Mouse (Mus musculus) hindbrain, embryonic 11.5 days (tissue): ENCODE data around the gene Abca17. TPM values are rescaled to one million over a fixed set of nuclear protein-coding genes. Genes with fewer than 3 reads are reported as not detected.
A peak's percentile ranks its signal among the peaks of the same experiment; 100 is the strongest.

Experiments used
- ATAC-seq: fragments of 200-750 bp; cut with Nextera tagmentation; 2 replicates; pipeline ENCODE4 v1.8.0; 2017; ENCODE audit warnings: mild to moderate bottlenecking, moderate TSS enrichment, moderate library complexity; ENCODE audit not compliant: low FRiP score
- DNase-seq: peaks from one replicate; pipeline ENCODE4 v3.0.0-alpha.2; 2015; ENCODE audit warnings: low spot score
- H3K27ac ChIP-seq: fragments of 300-500 bp; sonication (generic); 2 replicates; pipeline ENCODE4 v1.5.1; 2014; ENCODE audit warnings: mild to moderate bottlenecking, low read depth, low read length
- H3K27me3 ChIP-seq: fragments of 300-500 bp; sonication (generic); 2 replicates; pipeline ENCODE4 v1.6.1; 2014; ENCODE audit warnings: mild to moderate bottlenecking, low read length, moderate library complexity, mixed read lengths; ENCODE audit not compliant: control insufficient read depth, insufficient read depth
- H3K36me3 ChIP-seq: fragments of 300-500 bp; sonication (generic); 2 replicates; pipeline ENCODE4 v1.6.1; 2014; ENCODE audit warnings: mild to moderate bottlenecking, low read length, moderate library complexity, mixed read lengths; ENCODE audit not compliant: control insufficient read depth, insufficient read depth
- H3K4me1 ChIP-seq: fragments of 300-500 bp; sonication (generic); replicated peaks from 2 replicates; pipeline ENCODE4 v1.6.1; 2014; ENCODE audit warnings: low read length, mixed read lengths; ENCODE audit not compliant: control insufficient read depth, insufficient read depth
- H3K4me2 ChIP-seq: fragments of 300-500 bp; sonication (generic); replicated peaks from 2 replicates; pipeline ENCODE4 v1.6.1; 2014; ENCODE audit warnings: mild to moderate bottlenecking, low read depth, low read length
- H3K4me3 ChIP-seq: fragments of 300-500 bp; sonication (generic); 2 replicates; pipeline ENCODE4 v1.5.1; 2014; ENCODE audit warnings: low read depth, low read length
- H3K9ac ChIP-seq: fragments of 300-500 bp; sonication (generic); 2 replicates; pipeline ENCODE4 v1.6.1; 2014; ENCODE audit warnings: low read depth, low read length
- H3K9me3 ChIP-seq: fragments of 300-500 bp; sonication (generic); 2 replicates; pipeline ENCODE4 v1.6.1; 2016; ENCODE audit warnings: low read length; ENCODE audit not compliant: control insufficient read depth
- WGBS: fragments of 180-500 bp; shearing (Covaris S2); extraction: QIAGEN DNeasy Blood & Tissue Kit; methylation state at CpG from one replicate; pipeline ENCODE4 v1.1.7; 2014; 5-methylcytosine and 5-hydroxymethylcytosine counted together
- polyA plus RNA-seq: library from polyadenylated mRNA; unstranded; fragments of >200 nt; fragmentation: Nextera tagmentation; extraction: Ambion mirVana; gene quantifications from 2 replicates; pipeline ENCODE4 v1.2.1, GENCODE M21; 2014

Gene Abca17
- polyA plus RNA-seq, 1 experiment from 2014 or later, result not detected

GRCm38 (mm10) chr17:24244061-24244460, 106.8 kb downstream of the Abca17 start:
- H3K36me3 ChIP-seq, result peaks cover 40% of the 10 kb centered on the region
- no peaks in the 10 kb centered on the region for H3K4me1 ChIP-seq
- no peak for ATAC-seq
- 0 out of 2 replicates have a peak, but pooled peaks cover 4% of the 10 kb centered on the region for H3K9me3 ChIP-seq
- no peak overlapping the region for H3K4me3 ChIP-seq
- WGBS, result 95% methylated on average over 8 of the region's 8 CpGs
- no peaks in the 10 kb centered on the region for H3K27me3 ChIP-seq
- DNase-seq, result no peak
- H3K27ac ChIP-seq, result no peak overlapping the region
- H3K4me2 ChIP-seq, result no peak overlapping the region
- no peak overlapping the region for H3K9ac ChIP-seq

GRCm38 (mm10) chr17:24243311-24243969, 107.4 kb downstream of the Abca17 start:
- ATAC-seq, result no peak
- 87% methylated on average over 4 of the region's 4 CpGs for WGBS
- Histone ChIP-seq H3K9ac (no peak overlapping the region), H3K27ac (no peak overlapping the region), H3K4me1 (no peaks in the 10 kb centered on the region), H3K36me3 (peaks cover 41% of the 10 kb centered on the region), H3K9me3 (0 out of 2 replicates have a peak, but pooled peaks cover 4% of the 10 kb centered on the region), H3K4me3 (no peak overlapping the region), H3K4me2 (no peak overlapping the region), H3K27me3 (no peaks in the 10 kb centered on the region)
- peak; percentile 52 for DNase-seq

GRCm38 (mm10) chr17:24236921-24237320, 113.9 kb downstream of the Abca17 start:
- Histone ChIP-seq H3K9ac (no peak overlapping the region), H3K27me3 (no peaks in the 10 kb centered on the region), H3K4me1 (no peaks in the 10 kb centered on the region), H3K27ac (no peak overlapping the region), H3K4me3 (no peak overlapping the region), H3K9me3 (no peaks in the 10 kb centered on the region), H3K4me2 (no peak overlapping the region), H3K36me3 (peaks cover 35% of the 10 kb centered on the region)
- ATAC-seq (no peak), DNase-seq (no peak)
- WGBS, result 95% methylated on average over 7 of the region's 7 CpGs

GRCm38 (mm10) chr17:24236479-24236878, 114.4 kb downstream of the Abca17 start:
- Histone ChIP-seq H3K9me3 (no peaks in the 10 kb centered on the region), H3K36me3 (peaks cover 35% of the 10 kb centered on the region), H3K27ac (no peak overlapping the region), H3K4me2 (no peak overlapping the region), H3K4me3 (no peak overlapping the region), H3K27me3 (no peaks in the 10 kb centered on the region), H3K4me1 (no peaks in the 10 kb centered on the region), H3K9ac (no peak overlapping the region)
- ATAC-seq (no peak), DNase-seq (no peak)
- 100% methylated on average over 1 of the region's 1 CpGs for WGBS

GRCm38 (mm10) chr17:24227941-24228340, 122.9 kb downstream of the Abca17 start:
- H3K4me1 ChIP-seq, result no peaks in the 10 kb centered on the region
- H3K27ac ChIP-seq, result no peak overlapping the region
- H3K36me3 ChIP-seq, result peaks cover 5% of the 10 kb centered on the region
- H3K4me3 ChIP-seq, result no peak overlapping the region
- DNase-seq, result no peak
- no peaks in the 10 kb centered on the region for H3K9me3 ChIP-seq
- ATAC-seq, result no peak
- no peaks in the 10 kb centered on the region for H3K27me3 ChIP-seq
- H3K4me2 ChIP-seq, result no peak overlapping the region
- no peak overlapping the region for H3K9ac ChIP-seq
- WGBS, result 88% methylated on average over 7 of the region's 7 CpGs

GRCm38 (mm10) chr17:24226721-24227120, 124.1 kb downstream of the Abca17 start:
- DNase-seq (no peak), ATAC-seq (no peak)
- Histone ChIP-seq H3K27ac (no peak overlapping the region), H3K4me3 (no peak overlapping the region), H3K4me1 (no peaks in the 10 kb centered on the region), H3K27me3 (no peaks in the 10 kb centered on the region), H3K9ac (no peak overlapping the region), H3K9me3 (no peaks in the 10 kb centered on the region), H3K4me2 (no peak overlapping the region), H3K36me3 (peaks cover 5% of the 10 kb centered on the region)
- 94% methylated on average over 8 of the region's 8 CpGs for WGBS

- Histone ChIP-seq H3K4me2 (no peak overlapping the region), H3K27me3 (no peaks in the 10 kb centered on the region), H3K36me3 (peaks cover 5% of the 10 kb centered on the region), H3K4me3 (no peak overlapping the region), H3K27ac (no peak overlapping the region), H3K9me3 (no peaks in the 10 kb centered on the region), H3K4me1 (no peaks in the 10 kb centered on the region), H3K9ac (no peak overlapping the region)
- ATAC-seq (no peak), DNase-seq (no peak)
- 93% methylated on average over 5 of the region's 5 CpGs for WGBS
Measured at GRCm38 (mm10) chr17:24225851-24226250, 125.0 kb downstream of the Abca17 start.

GRCm38 (mm10) chr17:24224741-24225140, 126.1 kb downstream of the Abca17 start:
- H3K9ac ChIP-seq, result no peak overlapping the region
- no peak overlapping the region for H3K27ac ChIP-seq
- peaks cover 3% of the 10 kb centered on the region; the same call in 1 of the 2 replicates for H3K36me3 ChIP-seq
- DNase-seq (no peak), ATAC-seq (no peak)
- 93% methylated on average over 8 of the region's 10 CpGs for WGBS
- H3K4me3 ChIP-seq, result no peak overlapping the region
- H3K9me3 ChIP-seq, result no peaks in the 10 kb centered on the region
- H3K4me2 ChIP-seq, result no peak overlapping the region
- peaks cover 5% of the 10 kb centered on the region for H3K4me1 ChIP-seq
- H3K27me3 ChIP-seq, result no peaks in the 10 kb centered on the region

- WGBS, result 90% methylated on average over 5 of the region's 5 CpGs
- DNase-seq, result no peak
- Histone ChIP-seq H3K4me1 (peaks cover 8% of the 10 kb centered on the region), H3K36me3 (peaks cover 3% of the 10 kb centered on the region; the same call in 1 of the 2 replicates), H3K4me2 (no peak overlapping the region), H3K9me3 (no peaks in the 10 kb centered on the region), H3K27ac (no peak overlapping the region), H3K27me3 (no peaks in the 10 kb centered on the region), H3K9ac (no peak overlapping the region), H3K4me3 (no peak overlapping the region)
- ATAC-seq, result no peak
Measured at GRCm38 (mm10) chr17:24223513-24223912, 127.4 kb downstream of the Abca17 start.
